Mouse (Mus musculus) stomach, embryonic 14.5 days (tissue): ENCODE results near the gene Hmces. TPM values are rescaled to one million over a fixed set of nuclear protein-coding genes. Genes with fewer than 3 reads are reported as not detected.
A peak's percentile ranks its signal among the peaks of the same experiment; 100 is the strongest.
"Not testable (repeated sequence)": the region's sequence is repeated elsewhere in the genome, so short reads cannot be mapped to it uniquely, and the experiment has no call there.

Experiments
- ATAC-seq: fragments of 200-750 bp; cut with Nextera tagmentation; 2 replicates; pipeline ENCODE4 v1.8.0; 2017; ENCODE audit warnings: low read depth, moderate TSS enrichment; ENCODE audit not compliant: insufficient number of reproducible peaks, insufficient read depth, low FRiP score
- H3K27ac ChIP-seq: fragments of 300-500 bp; sonication (generic); 2 replicates; pipeline ENCODE4 v1.5.1; 2014; ENCODE audit warnings: mild to moderate bottlenecking, low read length, moderate library complexity, mixed read lengths
- H3K27me3 ChIP-seq: fragments of 300-500 bp; sonication (generic); 2 replicates; pipeline ENCODE4 v1.6.1; 2014; ENCODE audit warnings: low read length, control low read depth, mixed read lengths; ENCODE audit not compliant: control insufficient read depth, insufficient read depth
- H3K36me3 ChIP-seq: fragments of 300-500 bp; sonication (generic); 2 replicates; pipeline ENCODE4 v1.6.1; 2014; ENCODE audit warnings: mild to moderate bottlenecking, control low read depth, low read length, moderate library complexity, mixed read lengths; ENCODE audit not compliant: control insufficient read depth, insufficient read depth
- H3K4me1 ChIP-seq: fragments of 300-500 bp; sonication (generic); 2 replicates; pipeline ENCODE4 v1.6.1; 2014; ENCODE audit warnings: low read length, control low read depth, mixed read lengths; ENCODE audit not compliant: control insufficient read depth, insufficient read depth
- H3K4me2 ChIP-seq: fragments of 300-500 bp; sonication (generic); replicated peaks from 2 replicates; pipeline ENCODE4 v1.6.1; 2014; ENCODE audit warnings: low read depth, low read length, control low read depth
- H3K4me3 ChIP-seq: fragments of 300-500 bp; sonication (generic); 2 replicates; pipeline ENCODE4 v1.5.1; 2014; ENCODE audit warnings: low read depth, low read length, control low read depth
- H3K9ac ChIP-seq: fragments of 300-500 bp; sonication (generic); replicated peaks from 2 replicates; pipeline ENCODE4 v1.6.1; 2014; ENCODE audit warnings: low read depth, mild to moderate bottlenecking, control low read depth, low read length, moderate library complexity, mixed read lengths
- H3K9me3 ChIP-seq: fragments of 300-500 bp; sonication (generic); 2 replicates; pipeline ENCODE4 v1.6.1; 2016; ENCODE audit warnings: low read depth, low read length, control low read depth; ENCODE audit not compliant: control insufficient read depth
- WGBS: fragments of 180-500 bp; shearing (Covaris S2); extraction: QIAGEN DNeasy Blood & Tissue Kit; methylation state at CpG from one replicate; pipeline ENCODE4 v1.1.7; 2014; 5-methylcytosine and 5-hydroxymethylcytosine counted together
- polyA plus RNA-seq: library from polyadenylated mRNA; unstranded; fragments of >200 nt; fragmentation: Nextera tagmentation; extraction: Ambion mirVana; gene quantifications from 2 replicates; pipeline ENCODE4 v1.2.1, GENCODE M21; 2014

Hmces gene
- polyA plus RNA-seq, 1 experiment from 2014 or later = 52.1 TPM

DNA sequence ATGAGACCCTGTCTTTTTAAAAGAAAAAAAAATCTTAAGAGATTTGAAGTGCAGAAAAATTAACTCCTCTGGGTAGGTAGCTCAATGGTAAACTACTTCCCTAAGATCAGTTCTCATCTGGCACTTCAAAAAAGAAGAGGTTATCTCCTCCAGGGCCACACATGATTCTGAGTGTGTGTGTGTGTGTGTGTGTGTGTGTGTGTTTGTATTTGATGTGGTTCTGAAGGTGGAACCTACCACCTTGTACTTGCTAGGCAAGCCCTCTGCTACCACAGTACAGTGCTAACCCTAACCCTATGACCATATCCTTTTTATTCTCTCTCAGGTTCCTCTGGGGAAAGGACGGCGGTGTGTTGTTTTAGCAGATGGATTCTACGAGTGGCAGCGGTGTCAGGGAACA lies 7.5 kb downstream of the Hmces start:
- Histone ChIP-seq H3K4me3 (no peak overlapping the region), H3K9ac (no peak overlapping the region), H3K36me3 (peaks cover 53% of the 10 kb centered on the region), H3K4me2 (no peak overlapping the region), H3K27ac (no peak overlapping the region), H3K9me3 (no peaks in the 10 kb centered on the region), H3K4me1 (no peaks in the 10 kb centered on the region), H3K27me3 (no peaks in the 10 kb centered on the region)
- WGBS = 96% methylated on average over 4 of the region's 4 CpGs
- ATAC-seq = no peak

GRCm38 (mm10) chr6:87923624-87924023 lies 9.9 kb downstream of the Hmces start:
- Histone ChIP-seq H3K9me3 (no peaks in the 10 kb centered on the region), H3K36me3 (peaks cover 45% of the 10 kb centered on the region), H3K4me1 (no peaks in the 10 kb centered on the region), H3K27me3 (no peaks in the 10 kb centered on the region), H3K4me3 (no peak overlapping the region), H3K4me2 (no peak overlapping the region), H3K9ac (no peak overlapping the region), H3K27ac (no peak overlapping the region)
- 93% methylated on average over 1 of the region's 1 CpGs for WGBS
- no peak for ATAC-seq

GRCm38 (mm10) chr6:87935037-87935436 lies 21.3 kb downstream of the Hmces start:
- no peaks in the 10 kb centered on the region; the same call in 1 of the 2 replicates for H3K4me1 ChIP-seq

DNA sequence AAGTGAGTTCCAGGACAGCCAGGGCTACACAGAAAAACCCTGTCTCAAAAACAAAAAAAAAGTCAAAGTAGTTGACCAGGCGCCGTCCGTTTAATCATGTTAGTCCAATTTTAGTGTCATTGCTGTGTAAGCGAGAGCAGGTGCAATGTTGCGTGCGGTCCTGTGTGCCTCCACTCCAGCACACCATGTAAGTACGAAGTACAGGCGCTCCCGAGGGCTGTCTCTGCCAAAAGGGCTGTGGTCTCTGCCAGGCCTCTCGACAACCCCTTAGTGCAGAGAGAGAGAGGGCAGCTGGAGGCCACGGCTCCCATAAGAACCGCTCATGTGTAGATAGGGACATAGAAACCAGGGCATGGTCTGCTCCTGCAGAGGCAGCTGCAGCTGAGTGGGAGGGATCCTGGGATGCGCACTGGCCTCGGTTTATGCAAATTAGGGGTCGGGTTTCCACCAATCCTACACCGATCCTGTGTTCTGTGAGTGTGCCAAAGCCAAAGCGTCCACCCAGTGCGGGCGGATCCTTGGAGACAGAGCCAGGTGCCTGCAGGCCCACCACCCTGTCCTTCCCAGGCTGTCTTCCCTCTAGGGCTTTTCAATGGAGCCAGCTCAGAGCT lies 23.5 kb downstream of the Hmces start:
- H3K4me3 ChIP-seq = no peak overlapping the region
- H3K27me3 ChIP-seq = no peaks in the 10 kb centered on the region
- H3K4me2 ChIP-seq = no peak overlapping the region
- no peaks in the 10 kb centered on the region for H3K9me3 ChIP-seq
- 35% methylated on average over 19 of the region's 19 CpGs for WGBS
- peak; percentile 95 for ATAC-seq
- no peak overlapping the region for H3K9ac ChIP-seq
- H3K4me1 ChIP-seq = no peaks in the 10 kb centered on the region; the same call in 1 of the 2 replicates
- H3K36me3 ChIP-seq = peaks cover 39% of the 10 kb centered on the region
- H3K27ac ChIP-seq = no peak overlapping the region

More at GRCm38 (mm10) chr6:87935037-87935436, 21.3 kb downstream of the Hmces start:
- WGBS = 86% methylated on average over 5 of the region's 5 CpGs
- no peaks in the 10 kb centered on the region for H3K9me3 ChIP-seq
- no peak overlapping the region for H3K27ac ChIP-seq
- no peak overlapping the region for H3K4me3 ChIP-seq
- H3K4me2 ChIP-seq = no peak overlapping the region
- no peak overlapping the region for H3K9ac ChIP-seq
- peaks cover 47% of the 10 kb centered on the region for H3K36me3 ChIP-seq
- H3K27me3 ChIP-seq = no peaks in the 10 kb centered on the region
- ATAC-seq = no peak

DNA sequence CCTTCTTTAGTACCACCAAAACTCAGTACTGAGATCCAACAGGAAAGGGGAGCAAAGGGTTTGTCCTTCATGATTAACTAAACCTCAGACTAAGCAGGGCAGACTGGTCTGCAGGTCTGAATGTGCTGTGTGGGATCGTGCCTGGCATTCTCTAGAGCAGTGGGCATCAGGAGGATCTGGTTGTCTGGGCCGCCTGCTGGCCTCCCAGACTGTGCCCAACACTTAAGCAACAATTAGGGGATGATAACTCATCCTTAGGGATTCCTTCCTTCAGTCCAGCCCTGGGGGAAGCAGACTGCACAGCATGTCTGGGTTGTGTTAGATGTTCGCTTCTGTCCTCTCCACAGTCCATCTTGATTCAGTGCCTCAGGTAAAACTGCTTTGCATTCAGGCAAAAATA lies 25.2 kb downstream of the Hmces start:
- Histone ChIP-seq H3K27ac (no peak overlapping the region), H3K4me2 (no peak overlapping the region), H3K4me1 (no peaks in the 10 kb centered on the region; the same call in 1 of the 2 replicates), H3K4me3 (no peak overlapping the region), H3K9me3 (no peaks in the 10 kb centered on the region), H3K27me3 (no peaks in the 10 kb centered on the region), H3K9ac (no peak overlapping the region), H3K36me3 (peaks cover 25% of the 10 kb centered on the region)
- ATAC-seq = no peak
- 88% methylated on average over 3 of the region's 3 CpGs for WGBS

DNA sequence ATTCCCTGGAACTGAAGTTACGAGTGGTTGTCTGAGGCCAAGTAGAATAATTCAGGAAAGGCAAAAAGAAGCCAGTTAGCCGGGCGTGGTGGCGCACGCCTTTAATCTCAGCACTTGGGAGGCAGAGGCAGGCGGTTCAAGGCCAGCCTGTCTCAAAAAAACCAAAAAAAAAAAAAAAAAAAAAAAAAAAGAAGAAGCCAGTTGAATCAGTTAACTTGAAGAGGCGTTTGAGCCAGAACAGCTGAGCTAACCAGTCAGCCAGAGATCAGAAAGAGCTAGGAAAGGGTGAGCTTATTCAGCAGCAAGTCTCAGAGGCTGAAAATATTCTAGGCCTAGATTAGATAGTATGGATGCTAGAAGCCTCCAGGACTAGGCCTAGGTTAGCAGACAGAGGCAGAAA lies 28.4 kb downstream of the Hmces start:
- WGBS = 76% methylated on average over 7 of the region's 7 CpGs
- Histone ChIP-seq H3K4me1 (no peaks in the 10 kb centered on the region; the same call in 1 of the 2 replicates), H3K4me3 (no peak overlapping the region), H3K36me3 (no peaks in the 10 kb centered on the region), H3K4me2 (no peak overlapping the region), H3K27ac (no peak overlapping the region), H3K9ac (no peak overlapping the region), H3K9me3 (no peaks in the 10 kb centered on the region), H3K27me3 (no peaks in the 10 kb centered on the region)
- ATAC-seq = no peak

- not testable (repeated sequence) for H3K36me3 ChIP-seq, ATAC-seq
- WGBS = 58% methylated on average over 4 of the region's 4 CpGs
Measured at GRCm38 (mm10) chr6:87962457-87962856, 48.7 kb downstream of the Hmces start.

GRCm38 (mm10) chr6:87970041-87970440 lies 56.3 kb downstream of the Hmces start:
- Histone ChIP-seq H3K36me3 (no peaks in the 10 kb centered on the region), H3K4me1 (no peaks in the 10 kb centered on the region), H3K9me3 (no peaks in the 10 kb centered on the region), H3K4me3 (no peak overlapping the region), H3K27ac (no peak overlapping the region), H3K27me3 (no peaks in the 10 kb centered on the region), H3K4me2 (no peak overlapping the region), H3K9ac (no peak overlapping the region)
- no peak for ATAC-seq
- 30% methylated on average over 2 of the region's 2 CpGs for WGBS

More at GRCm38 (mm10) chr6:87962457-87962856, 48.7 kb downstream of the Hmces start:
- not testable (repeated sequence) for H3K27ac ChIP-seq, H3K4me2 ChIP-seq, H3K27me3 ChIP-seq, H3K9me3 ChIP-seq, H3K4me1 ChIP-seq, H3K9ac ChIP-seq, H3K4me3 ChIP-seq

GRCm38 (mm10) chr6:87979728-87980127 lies 66.0 kb downstream of the Hmces start:
- Histone ChIP-seq H3K4me2 (peak overlapping the region; percentile 65), H3K27ac (no peak overlapping the region), H3K27me3 (no peaks in the 10 kb centered on the region), H3K4me3 (peak overlapping the region; percentile 85; the same call in 1 of the 2 replicates), H3K36me3 (peaks cover 3% of the 10 kb centered on the region; the same call in 1 of the 2 replicates), H3K9ac (no peak overlapping the region), H3K9me3 (no peaks in the 10 kb centered on the region), H3K4me1 (peaks cover 10% of the 10 kb centered on the region; the same call in 1 of the 2 replicates)
- no peak for ATAC-seq
- 70% methylated on average over 3 of the region's 3 CpGs for WGBS
